Mouse (Mus musculus) kidney, postnatal 10 days (tissue): ENCODE results near the gene Crybb3.

Experiments used
- DNase-seq: peaks from one replicate; pipeline ENCODE4 v3.0.0; 2021; ENCODE audit warnings: mixed read lengths

Gene Crybb3

GRCm38 (mm10) chr5:113043531-113043930 lies 37.9 kb downstream of the Crybb3 start:
- DNase-seq, result peak; percentile 33

DNA sequence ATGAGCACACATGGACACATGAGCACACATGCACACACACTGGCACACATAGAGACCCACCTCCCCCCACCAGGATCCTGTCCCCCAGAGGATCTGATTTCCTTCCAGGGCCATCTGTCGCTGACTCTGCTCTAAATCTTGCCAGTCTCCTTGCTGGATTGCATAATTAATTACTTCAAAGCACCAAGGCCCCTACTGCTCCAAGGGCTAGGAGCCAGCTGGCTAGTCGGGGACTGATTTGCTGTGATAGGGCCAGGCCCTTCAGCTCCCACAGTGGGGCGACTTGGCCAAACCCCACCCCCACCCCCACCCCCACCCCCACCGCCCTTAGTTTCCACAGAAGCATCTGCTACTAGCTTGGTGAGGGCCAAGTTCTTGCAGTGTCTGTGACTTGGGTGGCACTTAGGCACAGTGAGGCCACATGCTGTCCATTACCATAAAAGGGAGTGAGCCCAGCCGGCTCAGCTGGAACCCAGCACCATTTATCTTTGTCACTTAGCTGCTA lies 39.8 kb downstream of the Crybb3 start:
- DNase-seq, result peak; percentile 76

DNA sequence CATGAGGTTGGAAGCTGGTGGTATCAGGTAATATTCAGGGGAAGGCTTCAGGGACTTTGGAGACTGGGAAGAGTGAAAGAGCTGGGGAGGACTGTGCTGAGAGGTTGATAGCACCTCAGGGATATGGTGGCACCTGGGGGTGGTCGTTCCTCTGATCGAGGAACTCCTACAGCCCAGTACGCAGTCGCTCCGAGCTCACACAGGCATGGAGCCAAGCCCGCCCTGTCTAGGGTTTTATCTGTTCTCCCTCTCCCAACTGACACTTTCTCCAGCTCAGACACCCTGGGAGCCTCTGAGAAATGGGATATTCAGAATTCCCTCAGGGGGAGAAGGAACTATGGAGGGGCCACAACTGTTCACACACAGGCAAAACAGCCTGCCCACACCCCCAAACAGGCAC lies 40.6 kb downstream of the Crybb3 start:
- peak; percentile 69 for DNase-seq

- DNase-seq, result no peak
These were observed 42.8 kb downstream of the Crybb3 start for GRCm38 (mm10) chr5:113038601-113039000.

DNA sequence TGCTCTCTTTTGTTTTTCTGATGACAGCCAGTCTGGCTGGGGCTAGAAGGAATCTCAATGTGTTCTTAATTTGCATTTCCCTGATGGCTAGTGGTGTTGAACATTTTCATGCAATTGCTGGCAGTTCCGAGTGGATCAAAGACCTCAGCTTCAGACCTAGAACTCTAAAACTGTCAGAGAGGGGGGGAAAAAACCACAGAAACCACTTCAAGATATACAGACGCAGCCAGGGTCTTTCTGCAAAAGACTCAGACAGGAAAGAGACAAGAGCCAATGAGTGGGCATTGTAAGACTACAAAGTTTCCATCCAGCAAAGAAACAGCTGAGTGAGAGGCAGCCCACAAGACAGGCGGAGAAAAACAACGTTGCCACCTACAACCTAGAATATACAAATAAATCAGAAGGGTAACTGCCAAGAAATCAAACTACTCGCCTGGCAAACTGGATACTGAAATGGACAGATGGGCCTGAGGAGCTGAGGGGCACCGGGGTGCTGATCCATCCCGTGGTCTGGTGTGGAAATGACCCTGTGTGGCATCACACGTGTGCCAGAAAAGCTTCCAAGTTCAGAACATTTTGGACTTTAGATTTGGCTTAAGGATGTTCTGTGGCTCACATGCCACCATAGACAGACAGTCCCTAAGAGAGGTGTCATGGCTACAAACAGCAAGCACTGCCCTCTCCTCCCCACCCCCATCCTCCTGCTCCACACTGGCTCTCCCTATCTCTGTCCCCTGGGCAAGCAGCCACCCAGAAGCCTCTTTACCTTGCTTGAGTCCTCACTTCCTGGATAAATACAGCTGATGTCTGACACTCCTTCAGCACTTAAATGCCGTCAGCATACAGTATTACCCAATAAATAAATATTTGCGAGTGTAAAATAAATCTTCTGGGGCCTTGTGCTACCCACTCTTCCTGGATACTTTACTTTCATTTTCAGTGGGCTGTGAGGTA lies 46.0 kb downstream of the Crybb3 start:
- DNase-seq, result no peak

DNA sequence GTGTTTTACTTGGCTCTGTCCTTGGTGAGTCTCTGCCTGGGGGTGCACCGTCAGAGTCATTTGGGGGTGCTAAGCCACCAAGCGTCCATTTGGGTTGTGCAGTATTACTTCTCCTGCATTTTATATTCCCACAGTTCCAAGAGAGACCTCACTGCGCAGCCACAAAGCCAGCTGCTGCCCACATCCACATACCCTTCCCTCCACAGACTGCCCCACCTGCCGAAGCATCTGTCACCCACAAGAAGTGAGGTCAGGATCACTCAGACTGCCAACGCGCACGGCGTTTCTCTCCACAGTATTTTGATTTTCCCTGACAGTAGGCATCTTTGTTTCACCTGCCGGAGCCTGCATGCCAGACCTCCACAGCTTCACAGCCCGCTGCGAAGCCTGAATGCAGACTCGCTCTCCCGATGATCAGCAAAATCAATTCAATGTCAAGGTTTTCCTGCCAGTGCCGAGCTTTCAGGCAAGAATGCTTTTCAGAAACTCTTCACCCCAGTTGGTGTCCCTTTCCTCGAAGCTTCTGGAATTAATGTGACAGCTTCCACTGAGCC lies 50.1 kb downstream of the Crybb3 start:
- DNase-seq, result no peak

GRCm38 (mm10) chr5:113030082-113030481 lies 51.3 kb downstream of the Crybb3 start:
- DNase-seq, result peak; percentile 56

GRCm38 (mm10) chr5:113026706-113027105 lies 54.7 kb downstream of the Crybb3 start:
- DNase-seq, result no peak
